Mouse (Mus musculus) neural tube, embryonic 15.5 days (tissue): Measurements from ENCODE around the gene Gja4. TPM values are rescaled to one million over a fixed set of nuclear protein-coding genes. Genes with fewer than 3 reads are reported as not detected.

Experiments used
- ATAC-seq: fragments of 200-750 bp; cut with Nextera tagmentation; 2 replicates; pipeline ENCODE4 v1.8.0; 2017; ENCODE audit warnings: mild to moderate bottlenecking, moderate TSS enrichment, moderate library complexity; ENCODE audit not compliant: low FRiP score
- H3K27ac ChIP-seq: fragments of 300-500 bp; sonication (generic); replicated peaks from 2 replicates; pipeline ENCODE4 v1.5.1; 2015; ENCODE audit warnings: mild to moderate bottlenecking, inconsistent platforms
- H3K27me3 ChIP-seq: fragments of 300-500 bp; sonication (generic); replicated peaks from 2 replicates; pipeline ENCODE4 v1.6.1; 2015; ENCODE audit warnings: inconsistent platforms
- H3K36me3 ChIP-seq: fragments of 300-500 bp; sonication (generic); 2 replicates; pipeline ENCODE4 v1.6.1; 2015; ENCODE audit warnings: inconsistent platforms
- H3K4me1 ChIP-seq: fragments of 300-500 bp; sonication (generic); 2 replicates; pipeline ENCODE4 v1.6.1; 2015; ENCODE audit warnings: inconsistent platforms
- H3K4me2 ChIP-seq: fragments of 300-500 bp; sonication (generic); 2 replicates; pipeline ENCODE4 v1.6.1; 2015; ENCODE audit warnings: inconsistent platforms, mild to moderate bottlenecking, moderate library complexity
- H3K4me3 ChIP-seq: fragments of 300-500 bp; sonication (generic); replicated peaks from 2 replicates; pipeline ENCODE4 v1.5.1; 2015; ENCODE audit warnings: mild to moderate bottlenecking, inconsistent platforms
- H3K9ac ChIP-seq: fragments of 300-500 bp; sonication (generic); replicated peaks from 2 replicates; pipeline ENCODE4 v1.6.1; 2015; ENCODE audit warnings: mild to moderate bottlenecking, inconsistent platforms
- H3K9me3 ChIP-seq: fragments of 300-500 bp; sonication (generic); replicated peaks from 2 replicates; pipeline ENCODE4 v1.6.1; 2016; ENCODE audit warnings: inconsistent platforms
- WGBS: fragments of 180-500 bp; shearing (Covaris S2); methylation state at CpG from one replicate; pipeline ENCODE4 v1.1.7; 2015; ENCODE audit warnings: mixed read lengths; 5-methylcytosine and 5-hydroxymethylcytosine counted together
- polyA plus RNA-seq: library from polyadenylated mRNA; unstranded; fragments of >200 nt; fragmentation: Nextera tagmentation; extraction: Ambion mirVana; gene quantifications from 2 replicates; pipeline ENCODE4 v1.2.1, GENCODE M21; 2015

The Gja4 gene
- polyA plus RNA-seq, 1 experiment from 2014 or later, result 20.5 TPM

- Histone ChIP-seq H3K4me3 (no peak overlapping the region), H3K4me1 (0 out of 2 replicates have a peak, but pooled peaks cover 2% of the 10 kb centered on the region), H3K27ac (no peak overlapping the region), H3K36me3 (no peaks in the 10 kb centered on the region), H3K27me3 (no peaks in the 10 kb centered on the region), H3K9ac (no peak overlapping the region), H3K4me2 (no peak overlapping the region), H3K9me3 (no peaks in the 10 kb centered on the region)
- ATAC-seq, result no peak
- WGBS, result 87% methylated on average over 9 of the region's 9 CpGs
Measured at GRCm38 (mm10) chr4:127279241-127279640, 34.6 kb downstream of the Gja4 start.

GRCm38 (mm10) chr4:127278451-127279001 is 35.3 kb downstream of the Gja4 start:
- H3K27ac ChIP-seq, result no peak overlapping the region
- WGBS, result 69% methylated on average over 9 of the region's 9 CpGs
- H3K4me3 ChIP-seq, result no peak overlapping the region
- no peak for ATAC-seq
- no peak overlapping the region for H3K4me2 ChIP-seq
- H3K4me1 ChIP-seq, result 0 out of 2 replicates have a peak, but pooled peaks cover 2% of the 10 kb centered on the region
- H3K9me3 ChIP-seq, result no peaks in the 10 kb centered on the region
- no peaks in the 10 kb centered on the region for H3K36me3 ChIP-seq
- H3K9ac ChIP-seq, result no peak overlapping the region
- no peaks in the 10 kb centered on the region for H3K27me3 ChIP-seq

- H3K27me3 ChIP-seq, result no peaks in the 10 kb centered on the region
- H3K9me3 ChIP-seq, result no peaks in the 10 kb centered on the region
- H3K4me3 ChIP-seq, result no peak overlapping the region
- no peak overlapping the region for H3K27ac ChIP-seq
- H3K36me3 ChIP-seq, result no peaks in the 10 kb centered on the region
- ATAC-seq, result no peak
- H3K4me2 ChIP-seq, result no peak overlapping the region
- H3K9ac ChIP-seq, result no peak overlapping the region
- H3K4me1 ChIP-seq, result no peaks in the 10 kb centered on the region
- WGBS, result 62% methylated on average over 5 of the region's 5 CpGs
Measured at GRCm38 (mm10) chr4:127264183-127264554, 49.7 kb downstream of the Gja4 start.

- H3K9me3 ChIP-seq, result no peaks in the 10 kb centered on the region
- H3K4me3 ChIP-seq, result no peak overlapping the region
- no peak overlapping the region for H3K9ac ChIP-seq
- H3K4me1 ChIP-seq, result no peaks in the 10 kb centered on the region
- H3K36me3 ChIP-seq, result no peaks in the 10 kb centered on the region
- no peak overlapping the region for H3K4me2 ChIP-seq
- 62% methylated on average over 19 of the region's 19 CpGs for WGBS
- H3K27me3 ChIP-seq, result no peaks in the 10 kb centered on the region
- ATAC-seq, result no peak
- H3K27ac ChIP-seq, result no peak overlapping the region
Measured at GRCm38 (mm10) chr4:127263438-127264182, 50.2 kb downstream of the Gja4 start.

GRCm38 (mm10) chr4:127261601-127262000 is 52.2 kb downstream of the Gja4 start:
- 91% methylated on average over 14 of the region's 14 CpGs for WGBS
- Histone ChIP-seq H3K9ac (no peak overlapping the region), H3K27ac (no peak overlapping the region), H3K36me3 (no peaks in the 10 kb centered on the region), H3K4me3 (no peak overlapping the region), H3K9me3 (no peaks in the 10 kb centered on the region), H3K4me2 (no peak overlapping the region), H3K27me3 (no peaks in the 10 kb centered on the region), H3K4me1 (no peaks in the 10 kb centered on the region)
- no peak for ATAC-seq

Other genes with a start within 250 kb of the Gja4 start
- gene Zmym6, start 236.7 kb downstream of the Gja4 start, polyA plus RNA-seq, result 31.6 and 33.7 TPM in 2 replicates
- 17.7 and 18.9 TPM in 2 replicates for gene Tmem35b, start 190.3 kb downstream of the Gja4 start, polyA plus RNA-seq
- gene Dlgap3, start 144.8 kb downstream of the Gja4 start, polyA plus RNA-seq, result 20.9 and 25.1 TPM in 2 replicates
- gene Smim12, start 70.3 kb downstream of the Gja4 start, polyA plus RNA-seq, result 61.7 and 68.9 TPM in 2 replicates
- gene Gjb3, start 16.8 kb upstream of the Gja4 start, polyA plus RNA-seq, result 0.59 TPM in 1 of 2 replicates, not detected in the other
- 0.13 TPM in 1 of 2 replicates, not detected in the other for gene Gjb4, start 40.0 kb upstream of the Gja4 start, polyA plus RNA-seq
- gene Gjb5, start 44.1 kb upstream of the Gja4 start, polyA plus RNA-seq, result 0.41 and 0.49 TPM in 2 replicates